Mouse (Mus musculus) heart, embryonic 13.5 days (tissue): ENCODE data around the gene Skint7. TPM values are rescaled to one million over a fixed set of nuclear protein-coding genes. Genes with fewer than 3 reads are reported as not detected.
"Not testable (repeated sequence)": the region's sequence is repeated elsewhere in the genome, so short reads cannot be mapped to it uniquely, and the experiment has no call there.

ENCODE experiments used
- ATAC-seq: fragments of 200-750 bp; cut with Nextera tagmentation; 2 replicates; pipeline ENCODE4 v1.8.0; 2017; ENCODE audit warnings: moderate TSS enrichment; ENCODE audit not compliant: insufficient number of reproducible peaks, low FRiP score, low TSS enrichment; ENCODE audit errors: extremely low read depth
- H3K27ac ChIP-seq: fragments of 300-500 bp; sonication (generic); replicated peaks from 2 replicates; pipeline ENCODE4 v1.5.1; 2015; ENCODE audit warnings: moderate library complexity, mild to moderate bottlenecking, inconsistent platforms
- H3K27me3 ChIP-seq: fragments of 300-500 bp; sonication (generic); replicated peaks from 2 replicates; pipeline ENCODE4 v1.6.1; 2015; ENCODE audit warnings: mild to moderate bottlenecking, inconsistent platforms
- H3K36me3 ChIP-seq: fragments of 300-500 bp; sonication (generic); 2 replicates; pipeline ENCODE4 v1.6.1; 2015; ENCODE audit warnings: mild to moderate bottlenecking, inconsistent platforms
- H3K4me1 ChIP-seq: fragments of 300-500 bp; sonication (generic); 2 replicates; pipeline ENCODE4 v1.6.1; 2015; ENCODE audit warnings: inconsistent platforms
- H3K4me2 ChIP-seq: fragments of 300-500 bp; sonication (generic); 2 replicates; pipeline ENCODE4 v1.6.1; 2015; ENCODE audit warnings: inconsistent platforms, mild to moderate bottlenecking, moderate library complexity
- H3K4me3 ChIP-seq: fragments of 300-500 bp; sonication (generic); 2 replicates; pipeline ENCODE4 v1.5.1; 2015; ENCODE audit warnings: moderate library complexity, mild to moderate bottlenecking, inconsistent platforms
- H3K9ac ChIP-seq: fragments of 300-500 bp; sonication (generic); 2 replicates; pipeline ENCODE4 v1.6.1; 2015; ENCODE audit warnings: inconsistent platforms, mild to moderate bottlenecking, moderate library complexity
- H3K9me3 ChIP-seq: fragments of 300-500 bp; sonication (generic); 2 replicates; pipeline ENCODE4 v1.6.1; 2016; ENCODE audit warnings: inconsistent platforms
- WGBS: fragments of 180-500 bp; shearing (Covaris S2); methylation state at CpG from one replicate; pipeline ENCODE4 v1.1.7; 2015; ENCODE audit warnings: mixed read lengths; 5-methylcytosine and 5-hydroxymethylcytosine counted together
- polyA plus RNA-seq: library from polyadenylated mRNA; unstranded; fragments of >200 nt; fragmentation: Nextera tagmentation; extraction: Ambion mirVana; gene quantifications from 2 replicates; pipeline ENCODE4 v1.2.1, GENCODE M21; 2015

The Skint7 gene
- polyA plus RNA-seq, result not detected in 2 replicates

DNA sequence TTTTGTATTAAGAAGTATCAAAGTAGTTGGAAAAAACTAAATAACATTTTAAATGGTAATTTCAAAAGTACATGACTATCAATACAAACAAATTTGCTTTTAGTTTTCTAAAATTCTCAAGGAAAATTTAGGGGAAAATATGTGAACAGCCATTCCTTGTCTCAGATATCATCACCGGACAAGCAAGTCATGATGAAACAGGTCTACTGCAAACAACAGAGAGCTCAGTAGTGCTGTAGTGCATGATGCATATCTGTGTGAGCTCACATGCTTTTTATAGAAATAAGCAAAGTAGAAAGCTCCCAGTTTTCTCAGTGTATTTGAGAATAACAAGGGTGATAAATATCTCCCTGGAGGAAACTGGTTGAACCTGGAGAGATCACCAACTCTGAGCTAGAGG lies at the start of gene Skint7:
Skint7 (plus strand) TSS at position 301 of the 400 bp plus-strand sequence.
- ATAC-seq, result no peak
- no peak within 1 kb of the TSS for H3K4me2 ChIP-seq
- no peaks in the 10 kb centered on the region for H3K36me3 ChIP-seq
- 79% methylated on average over 1 of the region's 1 CpGs for WGBS
- no peaks in the 10 kb centered on the region for H3K27me3 ChIP-seq
- H3K9ac ChIP-seq, result no peak within 1 kb of the TSS
- no peaks in the 10 kb centered on the region for H3K9me3 ChIP-seq
- no peak within 1 kb of the TSS for H3K27ac ChIP-seq
- no peaks in the 10 kb centered on the region for H3K4me1 ChIP-seq
- H3K4me3 ChIP-seq, result no peak within 1 kb of the TSS

DNA sequence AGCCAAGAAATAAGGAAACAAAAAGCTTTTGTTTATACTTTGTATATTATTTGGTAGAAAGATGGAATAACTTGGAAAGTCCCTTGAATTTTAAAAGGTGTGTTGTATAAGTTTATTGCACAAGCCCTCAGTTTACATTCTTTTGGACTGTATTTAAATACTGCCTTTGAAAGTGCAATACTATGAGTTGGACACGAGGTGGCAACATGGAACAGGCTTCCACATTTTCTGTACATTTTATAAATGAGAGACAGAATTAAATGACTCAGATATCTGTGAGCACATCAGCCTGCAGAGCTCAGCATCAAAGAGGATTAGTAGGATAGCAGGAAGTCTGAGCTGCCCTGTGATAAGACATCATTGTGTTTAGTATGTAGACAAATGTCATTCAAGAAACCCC lies 11.4 kb upstream of the Skint7 start:
- WGBS, result 22% methylated on average over 1 of the region's 1 CpGs
- H3K36me3 ChIP-seq, result no peaks in the 10 kb centered on the region
- no peak overlapping the region for H3K27ac ChIP-seq
- H3K4me1 ChIP-seq, result no peaks in the 10 kb centered on the region
- H3K9ac ChIP-seq, result no peak overlapping the region
- no peak for ATAC-seq
- no peak overlapping the region for H3K4me3 ChIP-seq
- no peak overlapping the region for H3K4me2 ChIP-seq
- no peaks in the 10 kb centered on the region for H3K9me3 ChIP-seq
- no peaks in the 10 kb centered on the region for H3K27me3 ChIP-seq

DNA sequence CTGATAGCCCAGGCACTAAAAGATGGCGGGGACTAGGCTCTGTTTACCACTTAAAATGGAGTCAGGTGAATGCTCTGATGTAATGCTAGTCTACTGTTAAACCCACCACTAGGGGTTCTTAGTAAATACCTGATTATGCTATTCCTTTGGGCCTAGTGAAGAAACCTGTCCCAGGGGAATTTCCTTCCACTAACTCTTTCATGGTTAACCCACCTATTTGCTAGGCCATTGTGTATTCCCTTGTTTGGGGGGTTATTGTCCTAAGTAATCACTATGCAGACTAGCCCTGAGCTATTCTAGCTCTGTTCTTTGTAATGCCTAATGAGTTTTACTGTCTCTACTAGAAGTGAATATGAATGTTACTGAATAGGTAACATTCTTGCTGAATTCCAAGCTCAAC lies 9.5 kb upstream of the Skint7 start:
- not testable (repeated sequence) for H3K4me3 ChIP-seq, ATAC-seq, H3K9me3 ChIP-seq, H3K27me3 ChIP-seq, H3K4me2 ChIP-seq, H3K9ac ChIP-seq, H3K27ac ChIP-seq, H3K4me1 ChIP-seq, H3K36me3 ChIP-seq
- WGBS, result 63% methylated on average over 1 of the region's 1 CpGs

DNA sequence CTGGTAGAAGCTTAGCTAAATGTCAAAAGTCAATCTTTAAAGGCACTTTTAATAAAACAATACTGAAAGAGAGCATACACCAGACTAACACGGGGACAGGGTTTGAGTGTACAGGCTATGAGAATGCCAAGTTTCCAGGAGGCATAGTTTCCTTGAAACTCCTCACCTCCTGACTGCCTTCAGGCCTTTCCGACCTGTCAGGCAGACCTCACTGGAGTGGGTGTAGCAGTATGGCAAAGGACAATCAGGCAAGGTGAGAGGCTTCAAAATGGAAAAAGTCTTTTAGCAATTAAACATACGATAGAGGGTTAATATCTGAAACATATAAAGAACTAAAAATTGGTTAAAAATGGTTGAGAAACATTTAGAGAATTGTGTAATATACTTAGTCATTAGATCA lies 9.1 kb upstream of the Skint7 start:
- Histone ChIP-seq H3K4me1 (no peaks in the 10 kb centered on the region), H3K4me3 (no peak overlapping the region), H3K9ac (no peak overlapping the region), H3K4me2 (no peak overlapping the region), H3K27me3 (no peaks in the 10 kb centered on the region), H3K27ac (no peak overlapping the region), H3K9me3 (peaks cover 2% of the 10 kb centered on the region; the same call in 1 of the 2 replicates), H3K36me3 (no peaks in the 10 kb centered on the region)
- ATAC-seq, result no peak
- WGBS, result 65% methylated on average over 3 of the region's 3 CpGs

DNA sequence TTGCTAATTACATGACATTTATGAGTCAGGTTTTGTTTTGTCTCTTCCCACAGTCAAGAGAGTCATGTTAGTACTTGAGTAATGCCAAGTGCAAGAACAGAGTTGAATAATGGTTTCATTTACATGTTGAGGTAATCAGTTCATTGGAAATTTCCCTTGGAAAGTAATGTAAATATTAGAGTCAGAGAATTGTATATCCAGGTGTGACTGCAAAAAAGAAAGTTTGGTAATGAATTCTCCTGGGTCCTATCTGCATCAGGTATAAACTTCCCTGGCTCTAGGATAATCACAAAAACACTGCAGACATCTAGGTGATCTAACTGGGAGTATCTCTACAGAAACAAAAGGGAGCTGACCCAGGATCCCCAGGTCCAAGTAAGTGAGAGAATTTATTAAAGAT lies 33.2 kb downstream of the Skint7 start, which contains the start of gene Skint1:
Skint1 (plus strand) TSS at position 301 of the 400 bp plus-strand sequence.
- ATAC-seq, result no peak

More for the DNA sequence above, 33.2 kb downstream of the Skint7 start, which contains the start of gene Skint1:
- Histone ChIP-seq H3K9ac (no peak within 1 kb of the TSS), H3K4me1 (no peaks in the 10 kb centered on the region), H3K4me3 (no peak within 1 kb of the TSS), H3K27me3 (no peaks in the 10 kb centered on the region), H3K36me3 (no peaks in the 10 kb centered on the region), H3K27ac (no peak within 1 kb of the TSS), H3K4me2 (no peak within 1 kb of the TSS), H3K9me3 (no peaks in the 10 kb centered on the region; the same call in 1 of the 2 replicates)

Other genes with a start within 250 kb of the Skint7 start
- gene Slc5a9, start 70.0 kb upstream of the Skint7 start, polyA plus RNA-seq, result 0.23 TPM in 1 of 2 replicates, not detected in the other
- not detected in 2 replicates for gene Skint8, start 53.5 kb upstream of the Skint7 start, polyA plus RNA-seq
- not detected in 2 replicates for gene Skint1, start 33.3 kb downstream of the Skint7 start, polyA plus RNA-seq
- gene Skint4, start 99.1 kb downstream of the Skint7 start, polyA plus RNA-seq, result not detected in 2 replicates